Mouse (Mus musculus): ENCODE measurements around the gene Ift22.

GRCm38 (mm10) chr5:136952153-136952552, 44.2 kb downstream of the Ift22 start:
- TF ChIP-seq CTCF (IDR thresholded peaks at IDR 0.05; ENCODE audit: low read depth) (no peak), EP300 (optimal IDR thresholded peaks at IDR 0.05) (no peak)
